Mouse (Mus musculus): ENCODE data around the gene Hint3.

- TF ChIP-seq CTCF (conservative IDR thresholded peaks at IDR 0.05; ENCODE audit: low read length) = no peak
- TF ChIP-seq POU5F1 (IDR thresholded peaks at IDR 0.05; ENCODE audit: borderline replicate concordance, low read length) = no peak
Observed at GRCm38 (mm10) chr10:30600094-30600534, 29.3 kb downstream of the Hint3 start.
